In the genomic region with DNA sequence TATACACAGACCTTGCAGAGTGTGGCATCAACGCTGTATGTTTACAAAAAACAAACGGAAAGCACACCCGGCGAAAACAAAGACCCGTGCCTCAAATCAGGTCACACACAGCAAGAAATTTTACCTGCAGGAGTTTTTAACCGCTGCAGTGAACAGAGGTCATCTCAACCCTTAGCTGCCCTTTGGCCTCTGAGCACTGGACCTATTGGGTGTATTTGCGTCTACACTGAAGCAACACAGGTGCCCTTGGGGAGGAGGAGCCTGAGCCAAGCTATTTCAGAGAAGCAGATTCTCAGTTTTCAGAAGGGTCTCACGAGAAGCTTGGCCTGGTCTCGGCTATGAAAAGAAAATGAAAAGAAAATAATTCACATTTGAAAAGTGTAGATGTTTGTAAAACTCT, we compare ENCODE assay signal across 8 mouse cellular contexts.
DNase-seq lines count a peak whose midpoint lies in the region; ATAC-seq and TF ChIP-seq lines count a peak whose summit lies in the region.

No protein-coding gene starts in this region.

- H3K36me3 ChIP-seq in kidney, adult 2 months (ENCODE audit: control insufficient read depth, insufficient read depth, low read length), result no peaks in the 10 kb centered on the region
- no peaks in the 10 kb centered on the region for H3K36me3 ChIP-seq in embryonic facial prominence, embryonic 13.5 days
- no peaks in the 10 kb centered on the region for H3K36me3 ChIP-seq in hindbrain, postnatal 0 days (ENCODE audit: insufficient read depth, low read length)
- no peaks in the 10 kb centered on the region for H3K36me3 ChIP-seq in midbrain, embryonic 14.5 days (ENCODE audit: control insufficient read depth, insufficient read depth, low read length)

- no peak overlapping the region for H3K27ac ChIP-seq in kidney, adult 2 months (ENCODE audit: insufficient read depth, low read depth, low read length)
- peak overlapping the region; percentile 77 for H3K27ac ChIP-seq in embryonic facial prominence, embryonic 13.5 days
- H3K27ac ChIP-seq in hindbrain, postnatal 0 days, result peak overlapping the region; percentile 82
- peak overlapping the region; percentile 83 for H3K27ac ChIP-seq in midbrain, embryonic 14.5 days (replicated peaks; ENCODE audit: low read depth, low read length)

- H3K27me3 ChIP-seq in kidney, adult 2 months (replicated peaks; ENCODE audit: control insufficient read depth, insufficient read depth, low read length), result no peaks in the 10 kb centered on the region; the same call in 1 of the 2 replicates
- H3K27me3 ChIP-seq in embryonic facial prominence, embryonic 13.5 days, result peaks cover 3% of the 10 kb centered on the region; the same call in 1 of the 2 replicates
- H3K27me3 ChIP-seq in hindbrain, postnatal 0 days (ENCODE audit: insufficient read depth, low read length), result no peaks in the 10 kb centered on the region
- H3K27me3 ChIP-seq in midbrain, embryonic 14.5 days (ENCODE audit: control insufficient read depth, insufficient read depth, low read length), result no peaks in the 10 kb centered on the region

- no peak for ATAC-seq in embryonic facial prominence, embryonic 13.5 days (ENCODE audit: insufficient number of reproducible peaks, insufficient read depth, low FRiP score, low TSS enrichment, low read depth)
- no peak for ATAC-seq in hindbrain, postnatal 0 days
- ATAC-seq in midbrain, embryonic 14.5 days (ENCODE audit: low FRiP score, low TSS enrichment), result no peak

- no peaks in the 10 kb centered on the region for H3K9me3 ChIP-seq in embryonic facial prominence, embryonic 13.5 days
- no peaks in the 10 kb centered on the region for H3K9me3 ChIP-seq in hindbrain, postnatal 0 days (ENCODE audit: low read length)
- no peaks in the 10 kb centered on the region for H3K9me3 ChIP-seq in midbrain, embryonic 14.5 days (ENCODE audit: control insufficient read depth, low read length)

- no peak for TF ChIP-seq POLR2A in kidney, adult 2 months (IDR thresholded peaks at IDR 0.05; ENCODE audit: low read depth, low read length)

- no peak overlapping the region for H3K4me3 ChIP-seq in kidney, adult 2 months (ENCODE audit: insufficient read depth, low read depth, low read length)
- H3K4me3 ChIP-seq in embryonic facial prominence, embryonic 13.5 days, result no peak overlapping the region
- no peak overlapping the region for H3K4me3 ChIP-seq in hindbrain, postnatal 0 days (ENCODE audit: low read length)
- H3K4me3 ChIP-seq in midbrain, embryonic 14.5 days (replicated peaks; ENCODE audit: low read depth, low read length), result no peak overlapping the region

- H3K4me1 ChIP-seq in kidney, adult 2 months (ENCODE audit: control insufficient read depth, insufficient read depth, low read length), result no peaks in the 10 kb centered on the region
- peaks cover 31% of the 10 kb centered on the region for H3K4me1 ChIP-seq in embryonic facial prominence, embryonic 13.5 days
- H3K4me1 ChIP-seq in hindbrain, postnatal 0 days (ENCODE audit: insufficient read depth, low read length), result peaks cover 2% of the 10 kb centered on the region; the same call in 1 of the 2 replicates
- H3K4me1 ChIP-seq in midbrain, embryonic 14.5 days (ENCODE audit: control insufficient read depth, insufficient read depth, low read length), result peaks cover 10% of the 10 kb centered on the region; the same call in 1 of the 2 replicates

- peak overlapping the region; percentile 70 for H3K4me2 ChIP-seq in embryonic facial prominence, embryonic 13.5 days
- H3K4me2 ChIP-seq in hindbrain, postnatal 0 days (ENCODE audit: low read depth, low read length), result peak overlapping the region; percentile 70
- peak overlapping the region; percentile 63 for H3K4me2 ChIP-seq in midbrain, embryonic 14.5 days (ENCODE audit: low read length)

- TF ChIP-seq CTCF in kidney, adult 2 months (conservative IDR thresholded peaks at IDR 0.05; ENCODE audit: insufficient read depth, insufficient read length, low read depth, low read length), result no peak
- TF ChIP-seq CTCF in hindbrain, postnatal 0 days (IDR thresholded peaks at IDR 0.05; ENCODE audit: low read depth), result no peak

- no peak overlapping the region for H3K9ac ChIP-seq in embryonic facial prominence, embryonic 13.5 days
- no peak overlapping the region; the same call in 1 of the 2 replicates for H3K9ac ChIP-seq in hindbrain, postnatal 0 days (replicated peaks; ENCODE audit: low read length)
- H3K9ac ChIP-seq in midbrain, embryonic 14.5 days (replicated peaks; ENCODE audit: low read length), result peak overlapping the region; percentile 47; the same call in 1 of the 2 replicates

- WGBS in kidney, adult 2 months, result 21% methylated on average over 9 of the region's 9 CpGs
- WGBS in embryonic facial prominence, embryonic 13.5 days, result 8% methylated on average over 9 of the region's 9 CpGs
- 13% methylated on average over 9 of the region's 9 CpGs for WGBS in hindbrain, postnatal 0 days
- WGBS in midbrain, embryonic 14.5 days, result 4% methylated on average over 9 of the region's 9 CpGs

- peak; percentile 3 for DNase-seq in kidney, adult 2 months
- DNase-seq in kidney, postnatal 10 days, result no peak
- DNase-seq in hindbrain, postnatal 0 days (ENCODE audit: low spot score), result no peak
- DNase-seq in midbrain, embryonic 14.5 days, result no peak
- DNase-seq in layer of hippocampus, postnatal 25 days (ENCODE audit: extremely low spot score in 1 of 2, low spot score in 1 of 2), result no peak
- DNase-seq in cerebellum, adult 9-10 months, result no peak
- DNase-seq in Muller cell, postnatal 12 days (ENCODE audit: inconsistent ontology term), result no peak
